Mouse (Mus musculus) brain, embryonic 14.5 days (tissue): ENCODE results near the gene Trafd1.

ENCODE experiments used
- CTCF ChIP-seq: fragments of 200-500 bp; IDR thresholded peaks from 2 replicates; pipeline ENCODE4 v1.5.1; 2012; ENCODE audit warnings: inconsistent platforms, mild to moderate bottlenecking, moderate library complexity, borderline replicate concordance; ENCODE audit not compliant: insufficient read depth, insufficient read length; ENCODE audit errors: extremely low read depth
- POLR2A ChIP-seq: fragments of 200-500 bp; IDR thresholded peaks from 2 replicates; pipeline ENCODE4 v1.6.1; 2012; ENCODE audit warnings: mild to moderate bottlenecking, inconsistent platforms, borderline replicate concordance; ENCODE audit not compliant: poor library complexity, insufficient read depth, insufficient read length, severe bottlenecking; ENCODE audit errors: extremely low read depth

GRCm38 (mm10) chr5:121331731-121332130 lies 53.7 kb downstream of the Trafd1 start:
- no peak for TF ChIP-seq POLR2A
- no peak for TF ChIP-seq CTCF
